Mouse (Mus musculus): Measurements from ENCODE around the gene Gorasp1. TPM values are rescaled to one million over a fixed set of nuclear protein-coding genes. Genes with fewer than 3 reads are reported as not detected.

Gorasp1 gene
- polyA plus RNA-seq, 1 experiment from 2014 or later, result 29.2 TPM

GRCm38 (mm10) chr9:119902410-119903151 lies 34.8 kb downstream of the Gorasp1 start:
- Histone ChIP-seq H3K27me3 (replicated peaks; ENCODE audit: low read depth, poor library complexity, severe bottlenecking) (no peaks in the 10 kb centered on the region), H3K9me3 (no peaks in the 10 kb centered on the region), H3K27ac (replicated peaks) (no peak overlapping the region), H3K4me3 (no peak overlapping the region), H3K36me3 (replicated peaks) (peaks cover 73% of the 10 kb centered on the region), H3K4me1 (no peaks in the 10 kb centered on the region)
- 86% methylated on average over 12 of the region's 12 CpGs for WGBS
- no peak for DNase-seq (ENCODE audit: low spot score)

GRCm38 (mm10) chr9:119899446-119899845 lies 37.9 kb downstream of the Gorasp1 start:
- H3K27ac ChIP-seq (replicated peaks), result no peak overlapping the region
- no peaks in the 10 kb centered on the region for H3K9me3 ChIP-seq
- peaks cover 11% of the 10 kb centered on the region for H3K4me1 ChIP-seq
- WGBS, result 90% methylated on average over 2 of the region's 2 CpGs
- H3K27me3 ChIP-seq (replicated peaks; ENCODE audit: low read depth, poor library complexity, severe bottlenecking), result no peaks in the 10 kb centered on the region
- DNase-seq (ENCODE audit: low spot score), result no peak
- no peak overlapping the region for H3K4me3 ChIP-seq
- peaks cover 42% of the 10 kb centered on the region for H3K36me3 ChIP-seq (replicated peaks)

GRCm38 (mm10) chr9:119895040-119895721 lies 42.2 kb downstream of the Gorasp1 start:
- Histone ChIP-seq H3K27ac (replicated peaks) (peak overlapping the region; percentile 94), H3K4me1 (peaks cover 11% of the 10 kb centered on the region), H3K36me3 (replicated peaks) (peaks cover 9% of the 10 kb centered on the region), H3K4me3 (peak overlapping the region; percentile 74), H3K9me3 (no peaks in the 10 kb centered on the region), H3K27me3 (replicated peaks; ENCODE audit: low read depth, poor library complexity, severe bottlenecking) (no peaks in the 10 kb centered on the region)
- WGBS, result 1% methylated on average over 68 of the region's 71 CpGs
- no peak for DNase-seq (ENCODE audit: low spot score)

GRCm38 (mm10) chr9:119894339-119895009 lies 42.9 kb downstream of the Gorasp1 start, which contains the start of gene Wdr48:
Gene Wdr48 (plus strand): TSS chr9:119894878.
- Histone ChIP-seq H3K4me3 (peak within 1 kb of the TSS; percentile 74), H3K36me3 (replicated peaks) (peaks cover 3% of the 10 kb centered on the region), H3K4me1 (peaks cover 15% of the 10 kb centered on the region), H3K27ac (replicated peaks) (peak within 1 kb of the TSS; percentile 94), H3K27me3 (replicated peaks; ENCODE audit: low read depth, poor library complexity, severe bottlenecking) (no peaks in the 10 kb centered on the region), H3K9me3 (no peaks in the 10 kb centered on the region)
- DNase-seq (ENCODE audit: low spot score), result peak; percentile 98
- WGBS, result 4% methylated on average over 34 of the region's 34 CpGs

- Histone ChIP-seq H3K4me1 (peaks cover 21% of the 10 kb centered on the region), H3K36me3 (replicated peaks) (no peaks in the 10 kb centered on the region), H3K27ac (replicated peaks) (peak overlapping the region; percentile 94), H3K9me3 (no peaks in the 10 kb centered on the region), H3K4me3 (peak overlapping the region; percentile 74; the same call in 1 of the 2 replicates), H3K27me3 (replicated peaks; ENCODE audit: low read depth, poor library complexity, severe bottlenecking) (no peaks in the 10 kb centered on the region)
- no peak for DNase-seq (ENCODE audit: low spot score)
- WGBS, result 84% methylated on average over 5 of the region's 5 CpGs
Observed at GRCm38 (mm10) chr9:119893881-119894280, 43.5 kb downstream of the Gorasp1 start.

- Histone ChIP-seq H3K9me3 (no peaks in the 10 kb centered on the region), H3K4me3 (no peak overlapping the region), H3K36me3 (replicated peaks) (no peaks in the 10 kb centered on the region), H3K27ac (replicated peaks) (no peak overlapping the region), H3K27me3 (replicated peaks; ENCODE audit: low read depth, poor library complexity, severe bottlenecking) (no peaks in the 10 kb centered on the region), H3K4me1 (peaks cover 17% of the 10 kb centered on the region)
- peak; percentile 26 for DNase-seq (ENCODE audit: low spot score)
- WGBS, result 44% methylated on average over 2 of the region's 2 CpGs
Observed at GRCm38 (mm10) chr9:119890692-119891091, 46.7 kb downstream of the Gorasp1 start.

- peaks cover 13% of the 10 kb centered on the region for H3K4me1 ChIP-seq
- 0 out of 2 replicates have a peak overlapping the region, but pooled peaks have one; percentile 54 for H3K27ac ChIP-seq (replicated peaks)
- no peak for DNase-seq (ENCODE audit: low spot score)
- H3K27me3 ChIP-seq (replicated peaks; ENCODE audit: low read depth, poor library complexity, severe bottlenecking), result no peaks in the 10 kb centered on the region
- H3K36me3 ChIP-seq (replicated peaks), result no peaks in the 10 kb centered on the region
- no peak overlapping the region for H3K4me3 ChIP-seq
- WGBS, result 79% methylated on average over 9 of the region's 9 CpGs
- H3K9me3 ChIP-seq, result no peaks in the 10 kb centered on the region
Observed at GRCm38 (mm10) chr9:119889446-119889845, 47.9 kb downstream of the Gorasp1 start.

GRCm38 (mm10) chr9:119888843-119889246 lies 48.5 kb downstream of the Gorasp1 start:
- WGBS, result 44% methylated on average over 2 of the region's 2 CpGs

GRCm38 (mm10) chr9:119887144-119887901 lies 50.0 kb downstream of the Gorasp1 start:
- no peak overlapping the region for H3K27ac ChIP-seq (replicated peaks)
- DNase-seq (ENCODE audit: low spot score), result no peak
- H3K27me3 ChIP-seq (replicated peaks; ENCODE audit: low read depth, poor library complexity, severe bottlenecking), result no peaks in the 10 kb centered on the region
- no peak overlapping the region for H3K4me3 ChIP-seq
- H3K9me3 ChIP-seq, result no peaks in the 10 kb centered on the region
- peaks cover 16% of the 10 kb centered on the region for H3K4me1 ChIP-seq
- 77% methylated on average over 4 of the region's 4 CpGs for WGBS
- no peaks in the 10 kb centered on the region for H3K36me3 ChIP-seq (replicated peaks)

More at GRCm38 (mm10) chr9:119888843-119889246, 48.5 kb downstream of the Gorasp1 start:
- Histone ChIP-seq H3K27ac (replicated peaks) (0 out of 2 replicates have a peak overlapping the region, but pooled peaks have one; percentile 54), H3K9me3 (no peaks in the 10 kb centered on the region), H3K4me1 (peaks cover 13% of the 10 kb centered on the region), H3K27me3 (replicated peaks; ENCODE audit: low read depth, poor library complexity, severe bottlenecking) (no peaks in the 10 kb centered on the region), H3K4me3 (no peak overlapping the region), H3K36me3 (replicated peaks) (no peaks in the 10 kb centered on the region)
- peak; percentile 54 for DNase-seq (ENCODE audit: low spot score)

Other genes with a start within 250 kb of the Gorasp1 start
- gene Scn10a, start 218.2 kb downstream of the Gorasp1 start, polyA plus RNA-seq (2016; fragmentation: Nextera tagmentation; extraction: Ambion mirVana), result 0.13 and 0.44 TPM in 2 replicates
- 0.13 and 0.14 TPM in 2 replicates for gene Scn11a, start 112.1 kb downstream of the Gorasp1 start, polyA plus RNA-seq (2016; fragmentation: Nextera tagmentation; extraction: Ambion mirVana)
- gene Wdr48, start 42.7 kb downstream of the Gorasp1 start, polyA plus RNA-seq (2016; fragmentation: Nextera tagmentation; extraction: Ambion mirVana), result 71.3 and 72.2 TPM in 2 replicates
- gene Ttc21a, start within 50 bp of the Gorasp1 start, polyA plus RNA-seq (2016; fragmentation: Nextera tagmentation; extraction: Ambion mirVana), result 0.43 and 0.47 TPM in 2 replicates
- gene Csrnp1, start 47.1 kb upstream of the Gorasp1 start, polyA plus RNA-seq (2016; fragmentation: Nextera tagmentation; extraction: Ambion mirVana), result 3.1 and 4.8 TPM in 2 replicates
- gene Xirp1, start 86.0 kb upstream of the Gorasp1 start, polyA plus RNA-seq (2016; fragmentation: Nextera tagmentation; extraction: Ambion mirVana), result 0.04 and 0.38 TPM in 2 replicates
- gene Cx3cr1, start 132.3 kb upstream of the Gorasp1 start, polyA plus RNA-seq (2016; fragmentation: Nextera tagmentation; extraction: Ambion mirVana), result 5.3 and 6.1 TPM in 2 replicates
- not detected in 2 replicates for gene Ccr8, start 154.5 kb upstream of the Gorasp1 start, polyA plus RNA-seq (2016; fragmentation: Nextera tagmentation; extraction: Ambion mirVana)
- gene Slc25a38, start 172.8 kb upstream of the Gorasp1 start, polyA plus RNA-seq (2016; fragmentation: Nextera tagmentation; extraction: Ambion mirVana), result 43.4 and 46.3 TPM in 2 replicates
- 1,445 and 1,457 TPM in 2 replicates for gene Rpsa, start 190.1 kb upstream of the Gorasp1 start, polyA plus RNA-seq (2016; fragmentation: Nextera tagmentation; extraction: Ambion mirVana)
- gene Mobp, start 212.1 kb upstream of the Gorasp1 start, polyA plus RNA-seq (2016; fragmentation: Nextera tagmentation; extraction: Ambion mirVana), result 0.53 and 0.93 TPM in 2 replicates